Mouse (Mus musculus) lung, embryonic 14.5 days (tissue): Measurements from ENCODE around the gene C1ra. TPM values are rescaled to one million over a fixed set of nuclear protein-coding genes. Genes with fewer than 3 reads are reported as not detected.
"Not testable (repeated sequence)": the region's sequence is repeated elsewhere in the genome, so short reads cannot be mapped to it uniquely, and the experiment has no call there.

Experiments
- ATAC-seq: fragments of 200-750 bp; cut with Nextera tagmentation; 2 replicates; pipeline ENCODE4 v1.8.0; 2017; ENCODE audit warnings: mild to moderate bottlenecking, moderate TSS enrichment, moderate library complexity; ENCODE audit not compliant: insufficient read depth
- DNase-seq: peaks from one replicate; pipeline ENCODE4 v3.0.0-alpha.2; 2015
- H3K27ac ChIP-seq: fragments of 300-500 bp; sonication (generic); 2 replicates; pipeline ENCODE4 v1.5.1; 2014; ENCODE audit warnings: low read depth, mild to moderate bottlenecking, moderate library complexity
- H3K27me3 ChIP-seq: fragments of 300-500 bp; sonication (generic); 2 replicates; pipeline ENCODE4 v1.6.1; 2014; ENCODE audit warnings: low read length, control low read depth; ENCODE audit not compliant: insufficient read depth
- H3K36me3 ChIP-seq: fragments of 300-500 bp; sonication (generic); 2 replicates; pipeline ENCODE4 v1.6.1; 2014; ENCODE audit warnings: control low read depth; ENCODE audit not compliant: insufficient read depth
- H3K4me1 ChIP-seq: fragments of 300-500 bp; sonication (generic); 2 replicates; pipeline ENCODE4 v1.6.1; 2014; ENCODE audit warnings: antibody characterized with exemption, control low read depth; ENCODE audit not compliant: insufficient read depth
- H3K4me2 ChIP-seq: fragments of 300-500 bp; sonication (generic); 2 replicates; pipeline ENCODE4 v1.6.1; 2014; ENCODE audit warnings: mild to moderate bottlenecking
- H3K4me3 ChIP-seq: fragments of 300-500 bp; sonication (generic); 2 replicates; pipeline ENCODE4 v1.5.1; 2014; ENCODE audit warnings: low read depth, low read length
- H3K9ac ChIP-seq: fragments of 300-500 bp; sonication (generic); 2 replicates; pipeline ENCODE4 v1.6.1; 2014
- H3K9me3 ChIP-seq: fragments of 300-500 bp; sonication (generic); 2 replicates; pipeline ENCODE4 v1.6.1; 2016; ENCODE audit warnings: low read depth, low read length, control low read depth
- CTCF ChIP-seq: IDR thresholded peaks from 2 replicates; pipeline ENCODE4 v1.5.1; 2016; ENCODE audit warnings: antibody characterized with exemption, low read depth
- WGBS: fragments of 180-500 bp; shearing (Covaris S2); extraction: QIAGEN DNeasy Blood & Tissue Kit; methylation state at CpG from one replicate; pipeline ENCODE4 v1.1.7; 2014; 5-methylcytosine and 5-hydroxymethylcytosine counted together
- polyA plus RNA-seq: library from polyadenylated mRNA; unstranded; fragments of >200 nt; fragmentation: Nextera tagmentation; extraction: Ambion mirVana; gene quantifications from 2 replicates; pipeline ENCODE4 v1.2.1, GENCODE M21; 2014

C1ra gene
- polyA plus RNA-seq, 1 experiment from 2014 or later, result 1.9 TPM

GRCm38 (mm10) chr6:124549023-124549550 lies 36.9 kb downstream of the C1ra start:
- 82% methylated on average over 3 of the region's 3 CpGs for WGBS
- H3K27me3 ChIP-seq, result no peaks in the 10 kb centered on the region
- H3K4me1 ChIP-seq, result no peaks in the 10 kb centered on the region
- no peak overlapping the region for H3K4me2 ChIP-seq
- TF ChIP-seq CTCF, result no peak
- no peak overlapping the region for H3K27ac ChIP-seq
- H3K9ac ChIP-seq, result no peak overlapping the region
- no peak for ATAC-seq
- H3K9me3 ChIP-seq, result peaks cover 5% of the 10 kb centered on the region; the same call in 1 of the 2 replicates
- no peak overlapping the region for H3K4me3 ChIP-seq
- H3K36me3 ChIP-seq, result no peaks in the 10 kb centered on the region
- DNase-seq, result no peak

GRCm38 (mm10) chr6:124552766-124553165 lies 40.6 kb downstream of the C1ra start:
- no peak for TF ChIP-seq CTCF
- DNase-seq, result no peak
- Histone ChIP-seq H3K27ac (no peak overlapping the region), H3K27me3 (no peaks in the 10 kb centered on the region), H3K4me1 (no peaks in the 10 kb centered on the region), H3K36me3 (no peaks in the 10 kb centered on the region), H3K4me2 (no peak overlapping the region), H3K4me3 (no peak overlapping the region), H3K9me3 (peaks cover 5% of the 10 kb centered on the region; the same call in 1 of the 2 replicates), H3K9ac (no peak overlapping the region)
- 71% methylated on average over 22 of the region's 22 CpGs for WGBS
- ATAC-seq, result no peak

- not testable (repeated sequence) for H3K4me2 ChIP-seq, ATAC-seq, DNase-seq, H3K4me1 ChIP-seq, H3K4me3 ChIP-seq, H3K9me3 ChIP-seq, H3K36me3 ChIP-seq, H3K9ac ChIP-seq, H3K27ac ChIP-seq, H3K27me3 ChIP-seq
- 65% methylated on average over 2 of the region's 2 CpGs for WGBS
Observed at GRCm38 (mm10) chr6:124555956-124556355, 43.8 kb downstream of the C1ra start.

- not testable (repeated sequence) for H3K27ac ChIP-seq
Observed at GRCm38 (mm10) chr6:124561156-124561555, 49.0 kb downstream of the C1ra start.

GRCm38 (mm10) chr6:124561611-124562010 lies 49.4 kb downstream of the C1ra start:
- H3K9me3 ChIP-seq, H3K4me3 ChIP-seq, H3K27ac ChIP-seq, DNase-seq, H3K4me1 ChIP-seq, H3K27me3 ChIP-seq, ATAC-seq, H3K4me2 ChIP-seq, H3K36me3 ChIP-seq, H3K9ac ChIP-seq: not testable (repeated sequence)
- 89% methylated on average over 2 of the region's 2 CpGs for WGBS

More at GRCm38 (mm10) chr6:124561156-124561555, 49.0 kb downstream of the C1ra start:
- ATAC-seq, H3K4me1 ChIP-seq, DNase-seq, H3K36me3 ChIP-seq, H3K27me3 ChIP-seq, H3K4me3 ChIP-seq, H3K9me3 ChIP-seq, H3K4me2 ChIP-seq, H3K9ac ChIP-seq: not testable (repeated sequence)
- 81% methylated on average over 4 of the region's 4 CpGs for WGBS

- H3K36me3 ChIP-seq, result no peaks in the 10 kb centered on the region
- WGBS, result 1% methylated on average over 8 of the region's 8 CpGs
- H3K9ac ChIP-seq, result no peak within 1 kb of the TSS
Observed at GRCm38 (mm10) chr6:124570026-124570425, 57.8 kb downstream of the C1ra start, which contains the start of gene C1rb. Gene C1rb, plus strand, starts transcription at chr6:124570294.

More at GRCm38 (mm10) chr6:124570026-124570425, 57.8 kb downstream of the C1ra start, which contains the start of gene C1rb:
- Histone ChIP-seq H3K4me1 (no peaks in the 10 kb centered on the region), H3K4me3 (no peak within 1 kb of the TSS), H3K9me3 (no peaks in the 10 kb centered on the region), H3K4me2 (no peak within 1 kb of the TSS), H3K27ac (no peak within 1 kb of the TSS), H3K27me3 (no peaks in the 10 kb centered on the region)
- DNase-seq (peak; percentile 85), ATAC-seq (peak; percentile 38; the same call in 1 of the 2 replicates)
- TF ChIP-seq CTCF, result peak; percentile 91

Other genes with a start within 250 kb of the C1ra start
- gene Cd163, start 207.7 kb upstream of the C1ra start, polyA plus RNA-seq, result 0.07 TPM in 1 of 2 replicates, not detected in the other
- gene Pex5, start 97.3 kb upstream of the C1ra start, polyA plus RNA-seq, result 31.3 and 33.4 TPM in 2 replicates
- 1.9 and 2.0 TPM in 2 replicates for gene Clstn3, start 47.6 kb upstream of the C1ra start, polyA plus RNA-seq
- 0.66 and 0.78 TPM in 2 replicates for gene C1rl, start 19.3 kb upstream of the C1ra start, polyA plus RNA-seq
- gene C1s1, start 30.0 kb downstream of the C1ra start, polyA plus RNA-seq, result 0.64 and 1.2 TPM in 2 replicates
- not detected in 2 replicates for gene C1rb, start 57.9 kb downstream of the C1ra start, polyA plus RNA-seq
- gene C1s2, start 123.7 kb downstream of the C1ra start, polyA plus RNA-seq, result not detected in 2 replicates
- gene Lpcat3, start 150.6 kb downstream of the C1ra start, polyA plus RNA-seq, result 50.3 and 53.1 TPM in 2 replicates
- 214 and 228 TPM in 2 replicates for gene Emg1, start 199.8 kb downstream of the C1ra start, polyA plus RNA-seq
- 354 and 377 TPM in 2 replicates for gene Phb2, start 199.9 kb downstream of the C1ra start, polyA plus RNA-seq
- gene Ptpn6, start 226.3 kb downstream of the C1ra start, polyA plus RNA-seq, result 12.1 and 12.6 TPM in 2 replicates
- gene Grcc10, start 229.0 kb downstream of the C1ra start, polyA plus RNA-seq, result 429 and 440 TPM in 2 replicates
- gene Gm45234, start 243.6 kb downstream of the C1ra start, polyA plus RNA-seq, result not detected in 2 replicates
- 13.1 and 15.1 TPM in 2 replicates for gene Atn1, start 244.1 kb downstream of the C1ra start, polyA plus RNA-seq